Mouse (Mus musculus): ENCODE data around the gene Tead1. TPM values are rescaled to one million over a fixed set of nuclear protein-coding genes. Genes with fewer than 3 reads are reported as not detected.

Gene Tead1
- total RNA-seq, 2 experiments from 2014 or later = 152 to 155 TPM

DNA sequence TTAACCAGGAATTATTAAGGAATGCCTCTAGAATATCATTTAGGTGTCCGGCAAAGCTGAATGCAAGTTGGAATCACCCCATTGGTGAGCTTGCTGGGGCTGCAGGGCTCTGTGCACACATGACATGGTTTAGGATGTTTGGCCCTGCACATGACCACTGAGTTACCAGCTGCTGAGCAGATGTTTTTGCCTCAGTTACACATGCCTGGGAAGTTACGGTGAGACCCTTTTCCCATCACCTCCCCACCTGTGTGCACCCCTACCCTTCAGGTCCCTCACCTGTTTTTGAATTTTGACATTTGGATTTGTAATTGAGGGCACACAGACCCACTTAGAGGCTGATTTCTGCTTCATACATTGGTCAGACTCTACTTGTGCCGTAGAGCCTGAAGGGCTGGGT lies 6.9 kb downstream of the Tead1 start:
- DNase-seq = no peak

DNA sequence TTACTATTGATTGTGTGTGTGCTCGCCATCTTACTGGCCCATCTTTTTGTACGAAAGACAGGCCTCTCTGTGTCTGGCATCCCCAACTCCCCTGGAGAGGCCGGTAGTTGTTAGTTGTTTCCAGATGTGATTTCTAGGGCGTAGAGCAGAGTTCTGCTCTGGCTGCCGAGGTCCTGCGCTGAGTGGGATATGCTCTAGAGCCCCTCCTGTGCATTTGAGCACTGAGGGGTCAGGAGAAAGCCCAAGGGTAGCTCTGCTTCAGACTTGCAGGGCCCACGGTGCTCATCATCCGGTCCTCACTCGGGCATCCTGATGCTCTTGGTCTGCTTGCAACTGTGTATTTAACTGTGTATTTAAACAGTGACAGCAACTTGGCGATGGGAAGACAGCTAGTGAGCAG lies 7.5 kb downstream of the Tead1 start:
- no peak for DNase-seq

DNA sequence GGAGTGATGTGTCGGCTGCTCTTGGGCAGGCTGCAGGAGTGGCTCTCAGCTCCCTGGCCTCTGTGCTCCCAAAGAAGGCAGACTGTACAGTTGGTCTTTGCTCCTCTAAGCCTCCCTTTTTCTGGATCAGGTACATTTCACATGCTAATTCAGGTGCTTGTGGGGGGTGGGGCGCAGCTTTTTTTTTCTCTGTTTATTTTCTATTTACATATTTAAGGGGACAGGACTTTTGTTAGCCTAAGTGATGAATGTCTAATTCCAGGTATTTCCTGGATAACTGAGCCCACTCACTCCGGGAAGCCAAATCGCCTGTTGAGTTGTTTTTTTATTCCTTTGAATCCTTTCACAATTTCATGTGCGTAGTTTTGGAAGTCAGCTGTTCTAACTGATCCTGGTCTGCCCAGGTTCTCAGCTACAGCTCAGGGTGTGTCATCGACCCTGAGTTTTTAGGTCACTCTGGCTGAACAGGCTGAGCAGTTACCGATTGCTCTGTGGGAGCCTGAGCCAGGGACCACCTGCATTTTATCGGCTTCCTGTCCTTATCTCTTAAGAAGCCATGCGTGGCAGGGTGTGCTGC lies 9.4 kb downstream of the Tead1 start:
- no peak for DNase-seq

DNA sequence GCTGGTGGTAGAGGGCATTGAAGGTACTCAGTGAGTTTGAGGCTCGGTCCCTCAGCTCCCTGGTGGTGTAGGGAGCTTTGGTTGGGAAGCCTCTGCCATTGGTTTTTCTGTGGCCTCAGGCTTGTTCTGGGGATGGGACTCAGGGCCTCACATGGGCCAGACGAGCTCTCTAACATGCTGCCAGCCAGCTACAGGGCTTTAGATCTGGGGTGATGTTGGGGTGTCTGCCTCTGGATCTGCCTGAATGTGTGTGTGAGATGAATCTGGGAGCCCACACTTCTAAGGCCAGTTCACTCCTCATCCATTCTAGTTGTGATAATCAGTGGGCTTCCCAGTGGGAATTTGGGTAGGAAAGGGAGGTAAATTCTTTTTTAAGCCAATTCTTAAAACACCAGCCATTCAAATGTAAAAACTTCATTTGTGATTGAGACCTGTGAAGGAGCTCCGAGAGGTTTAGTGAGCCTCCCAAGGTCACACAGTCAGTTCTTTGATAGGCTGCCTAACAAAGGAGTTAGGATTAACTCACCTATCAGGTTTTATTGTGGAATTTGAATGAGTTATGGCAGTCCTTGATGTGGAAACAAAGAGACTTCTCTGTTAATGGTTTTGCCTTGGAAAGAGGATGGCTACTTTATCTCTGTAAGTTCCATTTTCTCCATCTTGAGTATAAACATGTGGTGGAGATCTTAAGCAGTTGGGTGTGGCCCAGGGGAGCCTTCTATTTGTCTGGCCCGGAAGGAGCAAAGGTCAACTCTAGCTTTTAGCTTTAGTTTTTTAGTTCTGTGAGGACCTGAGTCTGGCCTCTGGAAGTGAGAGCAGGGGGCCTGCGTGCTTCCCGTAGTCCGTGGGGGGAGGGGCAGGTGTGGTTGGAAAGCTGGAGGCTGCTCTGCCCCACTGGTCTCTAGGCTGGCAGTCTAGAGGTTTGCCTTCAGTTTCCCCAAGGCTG lies 12.0 kb downstream of the Tead1 start:
- DNase-seq = no peak

DNA sequence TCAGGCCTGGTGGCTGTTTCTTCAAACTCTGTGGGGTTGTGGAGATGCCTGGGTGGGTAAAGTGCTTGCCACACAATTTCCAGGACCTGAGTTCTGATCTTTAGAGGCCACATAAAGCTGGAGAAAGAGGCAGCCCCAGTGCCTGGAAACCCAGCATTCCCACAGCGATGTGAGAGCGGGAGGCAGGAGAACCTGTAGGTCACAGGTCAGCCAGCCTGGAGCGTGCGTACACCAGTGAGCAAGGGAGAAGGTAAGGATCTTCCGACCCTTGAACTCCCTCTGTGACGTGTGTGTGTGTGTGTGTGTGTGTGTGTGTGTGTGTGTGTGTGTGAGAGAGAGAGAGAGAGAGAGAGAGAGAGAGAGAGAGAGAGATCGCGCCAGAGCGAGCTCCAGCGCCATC lies 14.4 kb downstream of the Tead1 start:
- DNase-seq = no peak

DNA sequence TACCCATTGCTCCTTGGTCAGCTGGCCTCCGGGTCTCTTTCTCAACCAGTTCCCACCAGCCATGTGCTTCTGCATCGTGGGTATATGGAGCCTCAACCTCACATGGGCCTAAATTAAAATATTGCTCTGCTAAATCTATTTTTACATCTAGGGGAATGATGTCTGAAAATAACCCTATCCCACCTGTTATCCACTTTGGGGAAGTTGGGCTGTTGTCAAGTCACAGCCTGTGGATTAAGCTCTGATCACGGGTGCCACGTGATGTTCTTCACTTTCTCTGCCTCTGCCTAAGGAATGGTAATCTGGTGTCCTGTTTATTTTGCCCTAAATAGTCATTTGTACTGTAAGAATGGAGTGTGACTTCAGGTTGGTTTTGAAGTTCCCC lies 17.7 kb downstream of the Tead1 start:
- DNase-seq = no peak

DNA sequence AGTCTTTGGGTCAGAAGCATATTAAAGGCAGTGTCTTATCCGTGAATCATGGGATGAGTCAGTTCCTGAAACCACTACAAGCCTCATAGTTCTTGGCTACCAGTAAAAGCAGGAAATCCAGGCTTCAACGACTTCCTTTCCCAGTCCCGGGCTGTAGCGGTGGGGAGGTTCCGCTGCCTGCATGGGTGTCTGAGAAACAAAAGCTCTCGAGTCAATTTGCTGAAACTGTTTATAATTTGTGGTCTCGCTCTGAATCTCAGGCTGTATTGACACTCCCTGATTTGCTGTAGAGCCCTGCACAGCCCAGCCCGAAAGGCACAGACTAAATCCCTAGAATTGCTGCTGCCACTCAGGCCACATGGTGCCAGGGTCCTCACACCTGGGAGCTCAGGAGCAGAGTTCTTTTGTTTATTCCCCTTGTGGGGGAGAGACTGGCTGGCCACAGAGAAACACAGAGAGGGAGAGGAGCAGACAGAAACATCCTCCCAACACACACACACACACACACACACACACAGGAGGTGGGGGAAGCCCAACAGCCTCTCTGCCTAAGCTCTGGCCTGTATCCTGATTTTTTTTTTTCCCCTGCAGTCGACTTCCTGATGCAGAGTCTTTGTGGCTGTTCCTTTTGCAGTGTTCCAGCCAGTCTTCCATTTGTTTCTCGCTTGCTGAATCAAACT lies 18.2 kb downstream of the Tead1 start:
- DNase-seq = peak; percentile 74 to 85

DNA sequence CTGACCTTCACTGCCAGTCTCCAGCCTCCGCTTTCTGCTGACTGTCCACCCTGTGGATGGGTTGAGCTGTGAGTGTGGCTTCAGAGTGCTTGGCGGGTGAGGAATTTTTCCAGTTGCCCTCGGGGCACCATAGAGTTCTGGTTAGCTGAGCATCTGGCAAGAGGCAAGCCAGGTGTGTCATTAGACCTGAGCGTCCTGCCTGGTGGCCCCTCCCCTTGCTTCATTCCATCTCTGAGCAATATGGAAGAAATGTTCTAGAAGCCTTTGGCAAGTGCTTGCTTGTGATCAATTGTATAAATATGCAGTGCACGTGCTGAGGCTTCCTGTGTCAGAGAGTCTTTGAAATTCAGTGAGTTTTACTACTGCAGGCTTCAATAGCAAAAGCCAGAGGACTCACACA lies 21.0 kb downstream of the Tead1 start:
- no peak for DNase-seq

DNA sequence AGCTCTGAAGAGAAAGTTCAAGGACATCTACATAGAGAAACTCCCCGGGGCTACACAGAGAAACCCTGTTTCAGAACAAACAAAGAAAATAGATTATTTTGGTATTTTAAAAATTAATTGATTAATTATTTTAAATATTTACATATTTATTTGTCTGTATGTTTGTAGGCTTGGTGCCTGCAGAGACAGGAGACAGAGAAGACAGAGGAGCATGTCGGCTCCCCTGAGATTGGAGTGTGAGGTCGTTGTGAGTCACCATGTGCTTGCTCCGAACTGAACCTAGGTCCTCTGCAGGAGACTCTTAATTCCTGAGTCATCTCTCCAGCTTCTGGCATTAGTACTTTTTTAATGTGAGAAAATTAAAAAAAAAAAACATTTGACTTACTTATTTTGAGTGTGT lies 24.2 kb downstream of the Tead1 start:
- DNase-seq = no peak

DNA sequence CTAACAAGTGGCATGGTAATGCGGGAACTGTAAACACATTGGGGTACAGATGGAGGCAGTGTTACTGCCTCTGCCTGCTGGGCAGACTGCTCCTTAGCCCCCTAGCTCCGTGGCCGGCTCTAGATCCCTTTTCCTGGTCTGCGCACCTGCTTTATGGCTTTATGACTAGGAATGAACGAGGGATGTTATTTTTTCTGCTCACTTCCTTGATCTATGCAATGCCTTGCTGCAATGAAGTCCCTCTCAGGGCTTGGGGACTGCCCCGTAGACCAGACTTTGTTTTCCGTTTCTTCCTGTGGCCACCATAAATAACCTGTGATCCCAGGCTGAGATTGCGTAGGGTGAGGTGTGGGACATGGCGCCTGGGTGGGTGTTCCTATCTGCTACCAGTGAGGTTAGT lies 26.8 kb downstream of the Tead1 start:
- no peak for DNase-seq

DNA sequence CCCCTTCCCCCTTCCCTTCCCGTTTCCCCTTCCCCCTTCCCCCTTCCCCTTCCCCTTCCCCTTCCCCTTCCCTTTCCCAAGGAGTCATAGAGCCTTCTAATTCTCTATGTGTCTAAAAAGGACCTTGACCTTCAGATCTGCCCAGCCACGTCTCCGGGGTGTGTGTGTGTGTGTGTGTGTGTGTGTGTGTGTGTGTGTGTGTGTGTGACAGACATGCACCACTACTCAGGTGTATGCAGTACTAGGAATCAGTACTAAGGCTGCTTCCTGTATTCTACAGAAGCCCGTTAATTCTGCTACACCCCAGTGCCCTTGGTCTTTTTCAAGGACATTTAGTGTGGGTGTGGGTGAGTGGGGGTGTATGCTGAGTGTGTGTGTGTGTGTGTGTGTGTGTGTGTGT lies 27.6 kb downstream of the Tead1 start:
- DNase-seq = no peak

DNA sequence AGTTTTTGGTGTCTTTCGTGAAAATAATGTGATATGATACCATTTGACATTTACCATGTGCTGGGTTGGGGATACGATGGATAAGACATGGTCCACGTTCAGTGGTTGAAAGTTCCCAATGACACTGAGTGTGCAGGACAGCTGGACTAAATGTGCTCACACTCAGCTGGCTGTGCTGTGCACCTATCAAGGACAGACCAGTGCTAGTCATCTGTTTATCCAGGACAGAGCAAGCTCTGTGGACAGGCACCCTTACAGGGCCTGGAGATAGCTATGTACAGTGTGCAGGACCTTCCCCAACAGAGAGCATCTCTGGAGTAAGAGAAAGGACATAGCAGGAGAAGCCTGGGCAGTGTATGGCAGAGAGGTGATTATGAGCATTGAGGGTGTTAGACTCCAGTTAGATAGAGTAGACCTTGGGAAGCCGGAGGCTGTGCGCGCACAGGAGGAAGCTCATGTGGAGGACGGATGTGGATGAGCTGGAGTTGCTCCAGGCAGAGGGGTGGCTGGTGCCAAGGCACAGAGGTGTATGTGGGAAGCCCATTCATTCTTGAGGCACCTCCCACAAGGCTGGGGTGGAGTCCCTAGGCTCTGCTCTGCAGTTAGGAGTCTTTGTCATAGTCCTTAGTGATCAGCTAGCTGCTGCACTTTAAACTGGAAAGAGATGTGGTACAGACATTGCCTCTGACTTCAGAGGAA lies 31.4 kb downstream of the Tead1 start:
- DNase-seq = peak in 1 of 2 experiments; percentile 47

DNA sequence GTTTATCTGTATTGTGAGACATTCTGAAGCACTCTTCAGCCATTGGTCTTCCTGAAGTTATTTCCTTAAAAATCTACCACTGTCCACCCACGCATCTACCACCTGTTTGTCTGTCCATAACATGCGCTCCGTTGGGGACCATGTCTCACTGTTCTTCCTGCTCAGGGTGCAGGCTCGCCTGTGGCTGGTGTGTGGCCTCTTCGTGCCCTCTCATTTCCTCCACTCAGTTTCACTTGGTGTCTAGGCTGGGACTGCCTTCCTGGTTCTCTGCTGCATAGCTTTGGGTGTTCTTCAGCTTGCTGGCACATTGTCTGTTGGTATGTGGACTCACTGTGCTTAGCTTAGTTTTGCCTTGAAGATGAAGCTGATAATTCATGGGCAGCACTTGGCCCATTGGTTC lies 32.9 kb downstream of the Tead1 start:
- no peak for DNase-seq

DNA sequence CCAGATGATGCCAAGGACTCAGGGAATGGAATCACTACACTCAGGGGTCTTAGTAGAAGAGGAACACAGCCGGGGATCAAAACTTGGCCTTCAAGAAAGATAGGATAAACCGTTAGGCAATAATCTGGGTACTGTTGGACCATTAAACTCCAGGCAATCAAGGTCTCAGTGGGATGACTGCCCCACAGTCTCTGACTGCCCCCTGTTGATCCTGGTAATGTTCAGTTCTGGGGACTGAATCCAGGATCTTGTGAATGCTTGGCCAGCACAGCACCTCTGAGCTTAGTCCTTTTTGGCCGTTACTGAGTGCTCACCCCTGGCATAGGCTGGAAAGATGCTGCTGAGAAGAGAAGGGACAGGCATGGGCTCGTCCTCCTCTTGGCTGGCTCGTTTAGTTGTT lies 34.4 kb downstream of the Tead1 start:
- DNase-seq = no peak

DNA sequence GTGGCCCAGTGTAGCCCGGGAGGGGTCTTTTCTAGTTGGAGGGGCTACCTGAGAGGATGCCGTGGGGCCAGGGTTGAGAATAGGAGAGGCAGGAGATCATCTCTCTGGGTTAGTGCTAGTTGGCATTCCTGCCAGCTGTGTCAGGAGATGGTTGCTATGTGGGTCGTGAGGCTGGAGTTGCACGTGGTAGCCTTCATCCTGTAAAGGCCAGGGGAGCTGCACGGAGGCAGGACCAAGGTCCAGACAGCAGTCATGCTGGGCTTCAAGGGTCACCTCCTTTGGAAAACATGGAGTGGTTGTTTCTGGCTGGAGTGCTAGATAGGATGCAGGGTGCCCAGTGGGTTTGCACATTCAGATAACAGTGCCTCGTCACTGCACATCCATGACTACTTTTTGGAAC lies 35.7 kb downstream of the Tead1 start:
- no peak for DNase-seq

DNA sequence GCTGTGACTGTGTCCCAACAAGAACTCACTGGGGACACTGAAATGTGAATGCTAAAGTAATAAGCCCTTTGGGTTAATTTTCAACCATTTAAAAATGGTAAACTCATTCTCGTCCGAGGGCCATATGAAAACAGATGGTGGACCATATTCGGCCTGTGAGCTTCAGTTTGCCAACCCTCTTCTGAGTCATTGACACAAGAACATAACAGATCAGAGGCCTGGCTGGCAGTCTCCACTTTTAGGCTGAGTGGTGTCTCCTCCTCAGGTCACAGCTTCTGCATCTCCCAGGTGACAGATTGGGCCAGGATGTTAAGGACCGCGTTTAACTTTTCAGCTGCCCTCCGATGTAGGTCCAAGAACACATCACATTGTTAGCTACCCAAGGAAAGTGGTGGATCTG lies 37.6 kb downstream of the Tead1 start:
- no peak for DNase-seq

DNA sequence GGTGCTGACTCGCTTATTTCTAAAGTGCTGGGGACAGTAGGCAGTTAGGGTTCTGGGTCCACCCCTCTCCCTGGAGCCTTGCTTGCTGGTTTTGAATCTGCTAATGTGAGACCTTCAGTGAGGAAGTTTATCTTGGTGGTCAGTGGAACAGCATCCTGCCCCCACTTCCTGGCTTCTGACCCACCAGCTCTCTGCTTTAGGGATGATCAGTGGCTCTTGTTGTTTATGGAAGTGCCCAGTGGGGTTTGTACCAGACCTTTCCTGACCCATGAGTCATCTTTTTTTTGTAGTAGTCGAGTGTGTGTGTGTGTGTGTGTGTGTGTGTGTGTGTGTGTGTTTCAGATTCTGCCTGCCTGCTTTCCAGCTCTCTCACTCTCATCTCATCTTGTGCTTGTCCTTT lies 38.6 kb downstream of the Tead1 start:
- DNase-seq = peak; percentile 47 to 49

DNA sequence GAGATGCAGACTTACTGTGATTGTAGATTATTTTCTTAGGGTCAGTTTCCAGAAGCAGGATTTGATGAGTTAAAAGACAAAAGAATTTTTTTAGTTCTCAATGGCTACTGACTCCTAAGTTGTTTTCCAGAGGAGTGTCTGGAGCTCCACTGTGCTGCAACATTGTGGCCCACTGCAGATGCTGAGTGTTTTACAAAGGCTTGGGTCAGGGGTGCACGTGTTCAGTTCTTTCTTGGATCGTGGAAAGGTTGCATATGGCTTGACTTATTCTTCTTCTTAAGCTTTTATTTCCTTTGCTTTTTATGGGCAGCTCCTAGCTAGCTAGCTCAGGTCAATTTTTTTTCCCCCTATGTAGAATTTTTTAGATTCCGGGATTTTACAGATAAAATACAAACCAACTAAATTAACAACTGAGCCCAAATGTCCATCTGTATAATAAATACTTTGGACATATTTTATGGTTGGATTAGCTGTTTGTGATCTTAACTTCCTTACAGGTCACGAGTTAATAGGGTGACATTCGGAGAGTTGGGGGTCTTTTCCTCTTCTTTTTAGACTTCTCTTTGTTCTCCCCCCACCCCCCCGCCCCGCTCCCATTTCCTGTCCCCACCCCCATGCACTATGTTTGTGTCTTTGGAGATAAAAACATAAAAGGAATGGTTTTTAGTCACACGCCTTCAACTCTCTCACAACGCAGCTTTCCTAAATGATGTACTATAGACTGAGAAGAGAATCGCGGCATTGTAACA lies 40.5 kb downstream of the Tead1 start:
- DNase-seq = no peak

DNA sequence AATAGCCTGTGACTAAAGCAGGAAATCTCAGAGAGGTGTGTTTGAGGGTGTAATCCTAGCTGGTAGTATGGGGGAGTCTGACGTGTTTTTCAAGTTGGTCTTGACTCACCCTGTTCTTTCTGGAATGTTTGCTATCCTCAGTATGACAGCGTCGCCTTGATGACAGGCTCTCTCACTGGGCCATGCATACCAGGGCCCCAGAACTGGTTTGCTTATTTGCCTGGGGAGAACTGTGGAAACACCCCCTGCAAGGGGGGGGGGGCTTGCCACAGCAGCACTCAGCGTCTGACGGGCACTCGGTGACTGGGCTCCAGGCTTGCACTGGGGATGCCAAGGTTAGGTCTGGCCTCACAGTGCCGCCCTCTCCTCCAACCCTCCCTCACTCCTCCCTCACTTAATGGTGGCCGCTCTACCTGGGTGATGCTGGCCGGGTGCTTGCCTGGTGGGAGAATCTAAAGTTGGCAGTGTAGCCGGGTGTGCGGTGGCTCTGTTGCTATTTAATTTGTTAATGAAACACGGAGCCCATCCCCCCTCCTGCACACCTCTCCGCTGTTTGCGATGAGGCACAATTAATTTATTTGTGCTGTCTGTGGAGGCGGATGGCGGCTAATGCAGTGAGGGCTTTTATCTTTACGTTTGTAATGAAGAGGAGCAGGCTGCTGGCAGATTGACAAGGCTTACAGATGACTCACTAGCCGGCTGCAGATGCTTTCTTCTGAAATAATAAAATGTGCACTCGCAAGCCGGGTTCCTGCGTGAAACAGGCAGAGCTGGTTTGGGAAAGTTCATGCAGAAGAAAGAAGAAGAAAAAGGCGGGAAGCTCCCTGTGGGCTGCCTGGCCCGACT lies 41.2 kb downstream of the Tead1 start:
- DNase-seq = peak; percentile 52 to 56

DNA sequence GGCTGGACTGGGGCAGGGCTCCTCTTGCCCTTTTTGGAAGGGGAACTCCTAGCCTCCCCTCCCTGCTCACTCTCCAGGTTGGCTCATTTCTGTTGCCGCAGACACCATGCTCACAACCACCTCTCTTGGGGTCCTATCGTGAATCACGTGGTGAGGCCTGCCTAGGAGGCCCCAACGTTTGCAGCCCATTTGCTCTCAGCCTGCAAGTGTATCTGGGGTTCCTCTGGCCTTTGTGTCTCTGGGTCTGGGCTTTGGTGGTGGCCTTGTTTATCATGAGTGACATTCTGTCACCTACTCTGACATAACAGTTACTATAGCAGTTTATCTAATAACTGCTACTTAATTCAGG lies 41.8 kb downstream of the Tead1 start:
- no peak for DNase-seq

DNA sequence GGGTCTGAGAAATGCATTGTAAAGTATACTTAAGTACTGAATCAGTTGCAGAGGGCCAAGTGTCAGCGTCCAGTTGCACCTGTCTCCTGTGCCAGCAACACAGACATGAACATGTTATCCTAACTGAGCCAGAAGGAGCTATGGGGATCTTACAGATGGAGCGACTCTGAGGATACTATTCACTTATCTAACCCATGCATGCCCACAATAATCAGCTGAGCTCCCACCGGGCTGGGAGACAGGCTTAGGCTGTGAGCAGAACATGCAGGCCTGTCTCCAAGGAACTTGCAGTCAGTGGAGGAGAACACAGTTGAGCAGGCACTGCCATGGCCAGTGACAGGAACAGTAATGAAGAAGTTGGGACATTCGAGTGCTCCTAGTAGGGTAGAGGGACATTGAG lies 42.7 kb downstream of the Tead1 start:
- no peak for DNase-seq
